Mouse (Mus musculus): Measurements from ENCODE around the gene Bik.
"Not testable (repeated sequence)": the region's sequence is repeated elsewhere in the genome, so short reads cannot be mapped to it uniquely, and the experiment has no call there.

The Bik gene

DNA sequence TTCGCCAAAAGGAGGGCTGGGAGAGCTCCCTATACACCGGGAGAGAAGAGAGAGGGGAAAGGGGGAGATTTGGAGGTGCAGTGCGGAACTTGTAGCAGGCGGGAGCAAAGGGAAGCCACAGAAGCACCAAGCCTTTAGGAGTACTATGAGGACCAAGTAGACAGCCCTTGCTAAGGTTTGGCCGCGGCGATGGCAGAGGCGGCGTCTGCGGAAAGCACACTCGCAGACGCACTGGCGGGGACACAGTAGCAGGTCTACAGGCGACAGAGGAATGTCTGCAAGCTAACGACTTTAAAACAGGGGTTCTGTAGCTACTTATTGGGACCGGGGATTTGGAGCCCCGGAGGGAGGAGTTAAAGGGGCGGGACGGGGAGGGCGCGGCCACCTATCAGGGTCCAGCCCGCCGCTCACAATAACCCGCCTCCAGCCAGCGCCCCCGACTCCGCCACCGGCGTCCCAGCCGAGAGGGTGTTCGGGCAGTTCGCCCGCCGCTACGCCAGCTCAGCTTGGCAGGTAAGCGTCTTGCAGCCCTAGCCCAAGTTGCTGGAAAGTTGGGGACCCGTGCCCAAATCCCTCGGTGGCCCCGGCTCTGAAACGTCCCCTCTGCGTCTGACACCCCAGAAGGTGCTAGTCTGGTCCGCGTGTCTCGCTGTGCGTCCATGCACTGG is at the start of gene Bik:
Gene Bik, plus strand, starts transcription at position 439 of the 668 bp plus-strand sequence.
- no peak for DNase-seq (ENCODE audit: low spot score)

GRCm38 (mm10) chr15:83478096-83478495 is 48.6 kb upstream of the Bik start:
- no peak for DNase-seq (ENCODE audit: low spot score)

DNA sequence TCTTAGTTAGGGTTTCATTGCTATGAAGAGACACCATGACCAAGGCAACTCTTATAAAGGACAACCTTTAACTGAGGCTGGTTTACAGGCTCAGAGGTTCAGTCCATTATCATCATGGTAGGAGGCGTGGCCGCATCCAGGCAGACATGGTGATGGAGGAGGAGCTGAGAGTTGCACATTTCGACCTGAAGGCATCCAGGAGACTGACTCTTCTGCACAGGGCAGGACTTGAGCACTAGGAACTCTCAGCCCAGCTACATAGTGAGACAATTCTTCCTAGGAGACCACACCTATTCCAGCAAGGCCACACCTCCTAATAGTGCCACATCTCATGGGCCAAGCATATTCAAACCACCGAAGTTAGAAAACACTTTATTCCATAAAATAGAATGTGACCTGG is 46.8 kb upstream of the Bik start:
- no peak for DNase-seq (ENCODE audit: low spot score)

GRCm38 (mm10) chr15:83481236-83481780 is 45.4 kb upstream of the Bik start:
- DNase-seq (ENCODE audit: low spot score): no peak

DNA sequence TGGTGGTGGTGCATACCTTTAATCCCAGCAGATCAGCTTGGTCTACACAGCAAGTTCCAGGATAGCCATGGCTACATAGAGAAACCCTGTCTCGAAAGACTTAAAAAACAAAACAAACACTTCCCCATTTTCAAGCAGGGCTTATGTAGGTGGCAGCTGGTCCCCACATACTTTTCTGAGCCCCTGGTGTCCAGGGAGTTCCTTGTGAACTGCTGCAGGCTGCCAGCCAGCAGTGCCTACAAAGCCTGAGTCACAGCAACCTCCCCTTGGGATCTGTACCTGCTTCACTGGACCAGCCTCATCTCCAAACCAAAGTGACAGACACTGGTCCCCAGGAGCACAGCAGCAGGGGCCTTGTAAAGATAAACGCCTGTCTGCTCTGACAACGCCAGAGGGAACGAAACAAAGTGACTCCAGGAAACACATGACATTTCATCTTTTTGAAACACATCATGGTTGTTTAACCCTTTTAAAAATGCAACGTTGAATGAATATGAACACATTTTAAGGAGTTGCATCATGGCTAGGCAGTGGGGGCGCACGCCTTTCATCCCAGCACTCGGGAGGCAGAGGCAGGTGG is 43.9 kb upstream of the Bik start:
- DNase-seq (ENCODE audit: low spot score): no peak

GRCm38 (mm10) chr15:83483482-83483881 is 43.2 kb upstream of the Bik start:
- DNase-seq (ENCODE audit: low spot score): no peak

DNA sequence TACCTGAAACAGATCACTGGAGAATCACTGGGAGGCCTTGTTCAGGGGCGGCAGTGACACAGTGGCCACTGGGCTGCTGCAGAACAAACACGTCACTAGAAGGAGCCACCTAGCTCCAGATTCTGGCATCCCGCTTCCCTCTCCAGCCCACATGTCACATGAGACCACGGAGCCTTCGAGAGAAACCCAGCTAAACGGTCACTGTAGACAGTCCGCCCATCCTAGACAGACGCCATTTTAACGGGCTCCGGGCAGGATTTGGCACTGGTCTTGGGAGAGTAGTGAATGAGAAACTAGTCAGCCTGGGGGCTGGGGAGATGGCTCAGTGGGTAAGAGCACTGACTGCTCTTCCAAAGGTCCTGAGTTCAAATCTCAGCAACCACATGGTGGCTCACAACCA is 42.4 kb upstream of the Bik start:
- no peak for DNase-seq (ENCODE audit: low spot score)

DNA sequence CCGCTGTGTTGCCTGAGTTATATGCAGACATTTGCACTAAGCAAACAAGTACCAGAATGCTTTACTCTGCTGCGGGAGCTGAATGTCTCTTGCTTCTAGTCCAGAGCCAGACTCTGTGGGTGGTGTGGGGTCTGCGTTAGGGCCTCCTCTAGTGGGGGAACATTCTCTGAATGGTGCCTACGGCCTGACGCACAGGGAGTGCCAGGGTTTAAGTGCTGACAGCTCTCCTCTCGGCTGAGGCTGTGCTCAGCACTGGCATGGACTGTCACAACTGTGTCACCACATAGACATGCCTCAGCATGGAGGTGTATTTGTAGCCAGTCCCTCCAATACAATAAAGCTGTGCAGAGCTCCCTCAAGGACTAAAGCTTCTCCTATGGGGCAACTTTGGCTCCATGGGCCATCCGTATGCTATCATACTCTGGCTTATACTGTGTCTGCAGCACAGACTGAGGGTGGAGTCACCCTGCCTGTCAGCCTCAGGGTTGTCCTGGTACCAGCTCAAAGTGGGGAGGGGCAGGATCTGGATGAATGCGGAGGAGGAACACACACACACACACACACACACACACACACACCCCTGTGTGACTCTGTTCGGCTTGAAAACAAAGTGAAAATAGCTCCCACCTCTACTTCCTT is 39.1 kb upstream of the Bik start:
- no peak for DNase-seq (ENCODE audit: low spot score)

DNA sequence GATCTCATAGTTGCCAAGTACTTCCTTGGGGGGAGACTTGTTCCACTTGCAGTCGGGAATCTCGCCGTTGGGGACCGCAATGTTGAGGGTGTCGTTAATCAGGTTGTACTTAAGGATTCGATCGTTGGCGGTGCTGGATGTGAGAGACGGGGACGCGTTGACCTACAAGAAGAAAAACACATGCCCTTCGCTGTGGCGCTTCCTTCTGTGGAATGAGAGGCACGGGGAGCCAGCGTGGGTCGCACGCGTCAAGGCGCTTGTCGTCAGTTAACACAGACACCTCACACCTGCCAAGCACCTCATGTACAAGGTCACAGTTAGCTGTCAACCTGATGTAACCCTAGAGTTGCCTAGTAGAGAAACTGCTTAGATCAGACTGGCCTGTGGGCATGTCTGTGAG is 37.2 kb upstream of the Bik start:
- DNase-seq (ENCODE audit: low spot score): no peak

DNA sequence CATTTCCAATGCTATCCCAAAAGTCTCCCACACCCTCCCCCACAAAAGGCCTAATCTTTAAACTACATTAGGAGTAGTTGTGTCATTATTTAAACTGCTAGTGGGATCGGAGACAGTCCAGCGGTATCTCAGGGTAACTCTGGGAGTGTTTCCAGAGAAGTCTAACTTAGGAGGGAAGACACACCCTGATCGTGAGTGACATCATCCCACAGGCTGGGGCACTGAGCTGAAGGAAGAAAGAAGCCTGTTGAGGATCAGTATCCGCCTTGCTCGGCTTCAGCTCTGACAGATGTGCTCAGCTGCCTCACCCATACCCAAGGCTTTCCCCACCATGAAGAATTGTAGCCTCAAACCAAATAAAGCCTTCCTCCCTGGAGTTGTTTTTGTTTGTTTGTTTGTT is 34.8 kb upstream of the Bik start:
- no peak for DNase-seq (ENCODE audit: low spot score)

GRCm38 (mm10) chr15:83493856-83494571 is 32.6 kb upstream of the Bik start:
- no peak for DNase-seq (ENCODE audit: low spot score)

- DNase-seq (ENCODE audit: low spot score): no peak
These were observed 32.1 kb upstream of the Bik start for GRCm38 (mm10) chr15:83494572-83494920.

- DNase-seq (ENCODE audit: low spot score): no peak
These were observed 31.5 kb upstream of the Bik start for GRCm38 (mm10) chr15:83495195-83495594.

- DNase-seq (ENCODE audit: low spot score): no peak
These were observed 30.8 kb upstream of the Bik start for GRCm38 (mm10) chr15:83495787-83496367.

- no peak for DNase-seq (ENCODE audit: low spot score)
These were observed 29.4 kb upstream of the Bik start for GRCm38 (mm10) chr15:83497299-83497698.

DNA sequence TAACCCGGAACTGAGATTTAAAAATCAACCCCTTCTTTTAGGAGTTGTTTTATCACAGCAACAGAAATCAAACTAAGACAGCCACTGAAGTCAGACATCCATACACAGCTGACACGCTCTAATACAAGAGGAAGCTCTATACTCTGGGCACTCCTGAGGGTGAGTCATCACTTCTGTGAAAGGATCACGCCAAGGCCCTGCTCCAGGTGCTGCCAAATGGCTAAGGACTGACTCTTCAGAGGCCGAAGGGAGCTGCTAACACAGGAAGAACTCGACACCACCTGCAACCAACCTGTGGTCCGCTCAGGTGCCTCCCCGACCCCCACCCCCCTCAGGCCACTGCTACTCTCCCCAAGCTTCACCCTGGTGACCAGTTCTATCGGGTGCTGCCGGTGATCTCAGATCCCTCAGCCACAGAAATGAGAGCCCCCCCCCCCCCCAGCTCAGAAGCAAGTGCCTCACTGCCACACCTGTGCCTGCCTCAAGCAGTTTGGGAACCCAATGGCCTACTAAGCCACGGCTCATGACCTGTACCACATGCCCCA is 27.4 kb upstream of the Bik start:
- DNase-seq (ENCODE audit: low spot score): no peak

DNA sequence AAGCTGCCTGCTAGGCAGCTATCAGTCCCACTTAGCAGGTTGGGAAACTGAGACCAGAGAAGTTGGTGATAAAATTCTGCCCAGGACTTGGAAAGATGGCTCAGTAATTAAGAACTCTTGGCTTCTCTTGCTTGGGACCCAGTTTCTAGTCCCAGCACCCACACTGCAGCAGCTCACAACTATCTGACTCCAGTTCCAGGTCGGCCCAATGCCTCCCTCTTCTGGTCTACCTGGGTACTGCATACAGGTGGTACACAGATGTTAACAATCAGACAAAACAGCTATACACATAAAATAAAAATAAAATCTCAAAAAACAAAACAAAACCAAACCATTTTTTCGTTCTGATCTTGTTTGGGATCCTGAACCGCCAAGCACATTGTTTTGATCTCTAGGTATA is 26.3 kb upstream of the Bik start:
- DNase-seq (ENCODE audit: low spot score): no peak

DNA sequence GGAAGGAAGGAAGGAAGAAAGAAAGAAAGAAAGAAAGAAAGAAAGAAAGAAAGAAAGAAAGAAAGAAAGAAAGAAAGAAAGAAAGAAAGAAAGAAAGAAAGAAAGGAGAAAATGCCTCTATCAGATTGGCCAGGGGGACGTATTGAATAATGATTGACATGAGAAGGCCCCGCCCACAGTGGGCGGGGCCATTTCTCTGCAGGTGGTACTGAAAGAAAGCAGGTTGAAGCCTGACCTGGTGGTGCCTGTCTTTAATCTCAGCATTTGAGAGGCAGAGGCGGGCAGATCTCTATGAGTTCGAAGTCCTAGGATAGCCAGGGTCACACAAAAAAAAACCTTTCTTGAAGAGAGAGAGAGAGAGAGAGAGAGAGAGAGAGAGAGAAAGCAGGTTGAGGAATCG is 25.2 kb upstream of the Bik start:
- not testable (repeated sequence) for DNase-seq (ENCODE audit: low spot score)

GRCm38 (mm10) chr15:83509950-83510804 is 16.5 kb upstream of the Bik start:
- DNase-seq (ENCODE audit: low spot score): no peak

DNA sequence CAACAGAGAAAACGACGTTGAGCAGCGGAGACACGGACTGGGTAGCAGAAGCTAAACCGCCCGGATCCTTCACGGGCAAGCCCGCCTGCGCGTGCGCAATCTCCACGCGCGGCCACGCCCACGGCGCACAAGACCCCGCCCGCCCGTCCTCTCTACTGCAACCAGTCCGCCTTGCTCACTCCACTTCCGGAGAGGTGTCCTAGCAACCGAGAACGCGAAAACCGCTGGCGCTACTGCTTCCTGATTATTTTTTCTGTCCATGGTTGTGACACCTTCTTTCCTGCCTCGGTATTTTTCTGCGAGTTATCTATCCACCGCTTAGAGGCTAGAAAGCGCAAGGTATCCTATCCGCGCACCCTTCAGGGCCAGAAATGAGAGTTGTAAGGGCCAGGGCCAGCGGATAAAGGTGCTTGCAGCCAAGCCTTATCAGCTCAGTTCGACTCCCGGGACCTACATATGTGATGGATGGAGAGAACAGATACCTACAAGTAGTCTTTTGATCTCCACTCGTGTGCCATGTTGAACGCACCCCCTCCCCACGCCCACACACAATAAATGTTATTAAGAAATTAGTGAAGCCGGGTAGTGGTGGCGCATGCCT is 15.8 kb upstream of the Bik start, which contains the start of gene Ttll1:
Gene Ttll1, minus strand, starts transcription at position 89 of the 601 bp plus-strand sequence.
- peak; percentile 82 for DNase-seq (ENCODE audit: low spot score)

Data from layer of hippocampus, adult 9-10 months (tissue).